Mouse (Mus musculus): ENCODE measurements around the gene Tmco3.

GRCm38 (mm10) chr8:13252837-13253236 lies 35.2 kb upstream of the Tmco3 start:
- TF ChIP-seq CTCF (IDR thresholded peaks at IDR 0.05; ENCODE audit: low read depth, low read length) (no peak), EP300 (IDR thresholded peaks at IDR 0.05; ENCODE audit: insufficient read depth, low read depth, low read length) (no peak), POLR2A (IDR thresholded peaks at IDR 0.05; ENCODE audit: insufficient read depth, low read length) (no peak)

Measured in ES-Bruce4 (cell line).